Mouse (Mus musculus) frontal cortex, postnatal 25 days (tissue): Measurements from ENCODE around the gene Eci1.
A peak's percentile ranks its signal among the peaks of the same experiment; 100 is the strongest.
"Not testable (repeated sequence)": the region's sequence is repeated elsewhere in the genome, so short reads cannot be mapped to it uniquely, and the experiment has no call there.

ENCODE experiments used
- DNase-seq, 2 experiments: peaks; one replicate each; pipeline ENCODE4 v3.0.0; 2022; ENCODE audit warnings: low spot score in 2 of 2

Gene Eci1

DNA sequence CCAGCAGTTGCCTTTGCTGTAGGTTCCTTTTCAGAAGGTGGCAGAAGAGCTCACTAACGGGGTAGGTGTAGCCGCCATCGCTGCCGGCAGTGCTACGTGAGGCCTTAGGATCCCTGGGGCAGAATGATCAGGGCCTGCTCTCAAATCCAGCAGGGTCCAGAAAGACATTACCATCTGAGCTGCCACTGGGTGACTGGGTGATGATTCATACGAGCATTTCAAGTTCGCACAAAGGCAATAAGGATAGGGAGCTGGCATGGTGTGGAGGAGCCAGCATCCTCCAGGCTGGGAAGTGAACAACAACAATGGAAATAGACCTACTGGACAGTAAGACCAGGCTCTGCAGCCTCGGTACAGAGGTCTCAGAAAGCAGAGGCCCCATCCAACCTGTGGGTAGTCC is 13.9 kb downstream of the Eci1 start:
- no peak for DNase-seq

DNA sequence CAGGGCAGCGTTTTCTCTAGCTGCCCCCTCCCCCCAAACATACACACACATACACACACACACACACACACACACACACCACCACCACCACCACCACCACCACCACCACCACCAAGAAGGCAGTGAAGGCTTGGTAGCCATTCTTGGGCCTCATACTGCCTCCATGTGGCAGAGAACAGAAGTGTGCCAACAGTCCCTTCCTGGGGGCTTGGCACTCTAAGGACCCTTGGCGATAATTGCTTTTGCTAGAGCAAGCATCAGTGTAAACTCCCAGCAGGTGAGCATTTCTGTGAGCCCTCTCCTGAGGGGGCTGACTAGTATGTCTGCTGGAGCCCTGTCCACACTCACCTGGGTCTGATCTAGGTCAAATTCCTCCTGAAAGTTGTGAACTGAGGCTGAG is 14.7 kb downstream of the Eci1 start:
- DNase-seq: no peak

DNA sequence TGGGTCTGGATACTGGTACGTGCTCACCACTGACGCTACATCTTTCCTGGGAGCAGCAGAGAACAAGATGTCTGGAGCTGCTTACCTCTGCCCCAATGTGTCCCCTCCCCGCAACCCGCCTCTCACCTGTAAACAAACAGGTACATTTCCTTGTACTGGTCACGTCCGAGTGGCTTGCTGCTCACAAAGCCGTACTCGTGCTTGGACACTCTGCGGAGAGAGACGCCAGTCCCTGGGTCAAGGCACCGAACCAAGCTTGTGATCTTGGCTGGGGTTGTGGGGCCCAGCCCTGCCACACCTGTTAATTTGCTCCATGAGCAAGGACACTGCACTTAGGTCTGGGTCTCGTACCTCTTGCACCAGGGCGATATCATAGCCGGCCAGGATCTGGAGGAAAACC is 15.7 kb downstream of the Eci1 start:
- no peak for DNase-seq

DNA sequence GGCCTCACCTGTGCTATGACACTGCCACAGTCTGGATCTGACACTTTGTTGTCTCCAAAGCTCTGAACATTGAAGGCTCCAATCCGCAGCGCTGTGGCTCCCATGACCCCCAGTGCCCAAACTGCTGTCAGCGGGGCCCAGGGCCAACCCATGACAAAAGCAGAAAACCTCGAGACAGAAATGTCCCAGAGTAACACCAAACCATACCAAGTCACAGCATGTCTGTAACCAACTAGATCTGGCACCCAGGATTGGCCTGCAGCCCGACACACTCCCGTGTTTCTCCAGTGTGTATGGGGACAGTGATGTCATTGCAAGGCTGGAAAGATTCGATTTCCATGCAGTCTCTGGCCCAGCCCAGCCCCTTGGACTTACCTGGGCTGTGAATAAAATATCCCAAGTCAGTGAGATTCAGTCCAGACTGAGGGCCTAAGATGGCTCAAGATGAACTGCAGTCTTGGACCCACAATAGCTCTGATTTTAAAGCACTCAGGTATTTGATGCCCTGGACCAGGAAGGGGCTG is 16.3 kb downstream of the Eci1 start, which contains the start of gene Dnase1l2:
Gene Dnase1l2 (minus strand): TSS at position 474 of the 524 bp plus-strand sequence.
- no peak for DNase-seq

DNA sequence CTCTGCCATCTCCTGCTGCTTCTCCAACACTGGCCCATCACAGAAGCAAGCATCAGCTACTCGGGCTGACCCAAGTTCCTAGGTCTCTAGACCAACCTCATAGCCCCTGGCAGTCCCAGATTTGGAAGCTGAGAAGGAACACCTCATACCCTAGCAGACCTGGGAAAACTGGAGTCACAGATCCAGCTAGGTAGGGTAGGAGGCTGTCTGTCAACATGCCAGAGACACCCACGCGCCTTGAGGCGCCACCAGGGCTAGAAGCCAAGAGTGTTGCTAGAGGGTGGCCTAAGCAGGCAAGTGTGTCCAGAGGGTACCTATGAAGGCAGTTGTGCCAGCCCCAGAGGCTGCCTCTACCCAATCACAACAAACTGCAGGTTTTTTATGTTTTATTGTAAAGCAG is 17.0 kb downstream of the Eci1 start:
- peak in 1 of 2 experiments; percentile 40 for DNase-seq

DNA sequence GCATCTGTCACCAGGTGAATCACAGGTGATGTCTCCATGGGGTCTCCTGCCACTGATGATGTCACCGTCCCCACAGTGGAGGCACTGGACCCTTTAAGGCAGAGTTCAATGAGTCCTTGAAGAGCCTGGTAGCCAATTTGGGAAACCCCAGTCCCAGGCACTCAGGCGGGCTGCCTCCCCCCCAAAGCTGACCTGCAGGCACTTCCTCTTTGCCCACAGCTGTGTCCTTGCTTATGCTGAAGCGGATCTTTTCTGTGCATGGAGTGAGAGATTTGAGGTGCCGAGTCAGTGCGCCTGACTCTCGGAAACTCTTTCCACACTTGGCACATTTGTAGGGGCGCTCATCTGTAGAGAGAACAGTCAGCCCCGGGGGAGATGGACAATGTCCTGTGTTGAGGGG is 20.1 kb downstream of the Eci1 start:
- no peak for DNase-seq

DNA sequence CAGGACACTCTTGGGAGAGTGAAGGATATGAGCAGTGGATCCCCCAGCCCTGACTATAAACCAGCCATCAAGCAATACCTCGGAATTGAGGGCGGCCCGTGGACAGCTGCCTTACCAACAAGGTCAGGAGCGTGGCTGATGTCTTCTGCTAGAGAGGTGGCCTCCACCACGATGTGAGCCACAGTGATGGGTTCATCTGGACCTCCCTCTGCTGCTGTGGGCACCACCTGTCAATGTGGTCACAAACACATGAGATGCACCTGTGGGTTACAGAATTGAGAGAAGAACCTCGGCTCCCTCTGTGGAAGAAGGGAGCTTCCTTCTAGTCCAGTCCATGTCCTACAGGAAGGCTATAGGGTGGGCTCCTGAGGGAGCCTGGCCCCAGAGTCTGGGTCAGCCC is 23.1 kb downstream of the Eci1 start:
- DNase-seq: no peak

DNA sequence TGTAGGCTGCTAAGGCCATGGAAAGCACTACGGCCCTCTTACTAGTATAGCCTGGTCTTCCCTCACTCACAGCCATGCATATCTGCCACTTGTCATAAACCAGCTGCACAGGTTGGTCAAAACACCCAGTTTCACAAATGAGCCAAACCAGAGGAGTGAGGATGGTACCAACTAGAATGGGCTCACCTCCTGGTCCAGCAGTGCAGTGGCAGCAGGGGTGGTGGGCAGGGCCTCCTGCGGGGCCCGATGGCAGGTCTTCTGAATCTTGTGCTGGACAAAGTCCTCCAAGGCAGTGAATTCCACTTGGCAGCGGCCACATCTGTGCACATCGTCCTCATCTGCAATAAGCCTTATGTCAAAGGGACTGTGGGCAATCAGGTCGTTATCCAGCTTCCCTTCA is 24.8 kb downstream of the Eci1 start:
- DNase-seq: no peak

DNA sequence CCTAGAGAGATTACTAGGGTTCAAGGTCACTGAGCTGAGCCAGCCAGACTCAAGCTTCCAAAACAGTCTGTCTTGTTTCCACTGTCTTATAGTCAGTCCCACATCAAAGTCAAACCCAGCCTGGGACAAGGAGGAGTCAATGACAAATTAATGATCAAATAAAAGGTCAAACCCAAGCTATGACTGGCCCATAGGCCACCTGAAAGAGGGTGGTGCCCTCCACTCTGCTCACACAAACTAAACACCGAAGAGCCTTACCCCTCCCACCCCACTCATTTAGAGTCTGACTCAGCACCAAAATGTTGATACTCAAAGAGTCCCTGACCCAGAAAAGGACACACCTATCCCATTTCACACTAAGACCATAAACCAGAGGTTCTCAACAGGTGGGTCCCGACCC is 26.9 kb downstream of the Eci1 start:
- no peak for DNase-seq

DNA sequence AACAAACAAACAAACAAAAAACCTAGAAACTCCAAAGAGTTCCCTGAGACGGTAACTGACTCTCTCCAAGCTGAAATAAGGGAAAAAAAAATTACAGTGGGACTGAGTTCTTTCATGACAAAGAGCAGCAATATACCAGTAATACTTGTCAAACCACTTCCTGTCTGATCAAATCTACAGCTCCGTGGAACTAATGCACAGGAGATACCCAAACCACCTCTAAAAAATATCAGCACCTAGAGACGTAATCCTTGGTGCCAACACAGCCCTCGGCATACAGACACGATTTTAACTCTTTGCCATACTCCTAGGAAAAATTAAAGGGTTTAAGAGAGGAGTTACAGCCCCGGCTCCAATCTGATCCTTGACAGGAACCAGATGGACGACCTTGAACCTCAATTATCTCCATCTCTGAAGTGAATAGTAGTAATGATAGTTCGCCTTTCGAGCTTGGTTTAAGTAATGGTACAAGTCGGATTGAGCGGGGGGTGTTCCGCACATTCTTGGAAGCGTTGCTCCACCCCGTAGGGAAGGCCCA is 27.8 kb downstream of the Eci1 start:
- no peak for DNase-seq

DNA sequence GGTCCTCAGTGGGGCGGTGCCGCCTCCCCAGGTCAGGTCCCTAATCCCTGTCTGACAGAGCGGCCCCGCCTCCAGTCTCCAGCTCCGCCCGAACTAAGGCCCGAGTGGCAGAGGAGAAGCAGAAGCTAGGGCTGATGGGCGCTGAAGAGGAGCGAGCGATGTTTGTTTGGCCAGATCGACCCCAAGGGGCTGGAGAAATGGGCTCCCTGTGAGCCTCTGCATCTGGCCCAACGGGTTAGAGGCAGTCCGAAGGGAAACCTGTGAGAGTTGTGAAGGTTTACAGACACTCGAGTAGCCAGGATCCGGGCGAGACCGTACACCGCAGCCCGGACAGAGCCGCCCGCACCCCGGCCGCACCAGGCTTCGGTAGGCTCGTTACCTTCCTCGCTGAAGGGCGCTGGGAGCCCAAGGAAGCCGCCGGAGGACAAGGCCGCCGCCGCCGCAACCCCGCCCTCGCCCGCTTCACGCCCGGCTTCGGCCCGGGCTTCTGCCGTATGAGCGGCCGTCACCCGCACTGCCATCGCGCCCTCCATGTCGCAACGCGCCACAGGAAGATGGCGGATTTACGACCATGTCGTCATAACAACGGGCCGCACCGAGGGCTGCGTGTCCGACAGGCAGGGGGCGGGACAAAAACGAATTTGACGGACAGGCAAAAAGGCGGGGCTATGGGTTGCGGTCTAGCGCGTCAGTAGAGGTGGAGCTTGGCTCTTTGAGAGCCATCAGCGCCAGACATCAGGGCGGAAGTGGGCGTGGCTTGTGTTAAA is 28.5 kb downstream of the Eci1 start:
- DNase-seq: peak; percentile 91 to 97

DNA sequence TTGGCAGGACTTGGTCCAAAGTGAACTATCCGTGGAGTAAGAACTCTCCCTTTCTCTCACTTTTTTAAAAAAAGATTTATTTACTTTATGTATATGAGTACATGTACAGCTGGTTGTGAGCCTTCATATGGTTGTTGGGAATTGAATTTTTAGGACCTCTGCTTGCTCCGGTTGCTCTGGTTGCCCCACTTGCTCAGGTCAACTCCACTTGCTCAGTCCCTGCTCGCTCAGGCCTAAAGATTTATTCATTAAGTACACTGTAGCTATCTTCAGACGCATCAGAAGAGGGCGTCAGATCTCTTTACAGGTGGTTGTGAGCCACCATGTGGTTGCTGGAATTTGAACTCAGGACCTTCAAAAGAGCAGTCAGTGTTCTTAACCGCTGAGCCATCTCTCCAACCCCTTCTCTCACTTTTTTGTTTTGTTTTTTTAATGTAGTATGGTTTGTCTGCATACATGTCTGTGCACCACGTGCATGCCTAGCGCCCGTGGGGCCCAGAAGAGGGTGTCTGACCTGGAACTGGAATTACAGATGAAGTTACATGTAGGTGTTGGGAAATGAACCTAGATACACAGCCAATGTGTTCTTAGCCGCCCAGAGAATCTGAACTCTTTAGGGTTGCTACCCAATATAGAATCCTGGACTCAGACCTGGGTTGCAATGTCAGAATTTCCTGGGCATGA is 29.2 kb downstream of the Eci1 start:
- DNase-seq: not testable (repeated sequence)

DNA sequence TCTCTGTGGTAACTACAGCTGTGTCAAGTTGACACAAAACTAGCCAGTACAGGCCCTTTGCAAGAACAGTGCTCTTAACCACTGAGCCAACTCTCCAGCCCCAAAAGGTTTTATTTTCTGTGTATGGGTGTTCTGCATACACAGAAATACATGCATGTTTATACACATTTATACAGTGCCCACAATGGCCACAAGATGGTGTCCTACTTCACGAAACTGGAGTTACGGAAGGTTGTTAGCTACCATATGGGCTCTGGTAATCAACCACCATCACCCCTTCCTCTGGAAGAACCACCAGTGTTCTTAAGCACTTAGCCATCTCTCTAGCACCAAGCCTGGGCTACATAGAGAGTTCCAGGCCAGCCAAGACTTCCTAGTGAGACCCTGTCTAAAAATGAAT is 35.1 kb downstream of the Eci1 start:
- no peak for DNase-seq

DNA sequence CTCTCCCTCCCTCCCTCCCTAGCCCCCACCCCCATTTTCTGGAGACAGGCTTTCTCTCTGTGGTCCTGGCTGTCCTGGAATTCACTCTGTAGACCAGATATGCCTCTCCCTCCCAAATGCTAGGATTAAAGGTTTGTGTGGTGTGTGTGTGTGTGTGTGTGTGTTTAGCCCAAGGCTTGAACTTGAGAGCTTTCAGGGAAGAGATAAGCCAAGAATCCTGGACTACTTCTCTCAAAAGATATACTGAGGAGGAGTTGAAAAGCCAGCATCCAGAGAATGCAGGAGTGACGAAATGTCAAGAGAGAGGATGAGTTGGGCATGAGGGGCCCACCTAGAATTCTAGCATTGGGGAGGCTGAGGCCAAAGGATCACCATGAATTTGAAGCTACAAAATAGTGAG is 36.5 kb downstream of the Eci1 start:
- no peak for DNase-seq

DNA sequence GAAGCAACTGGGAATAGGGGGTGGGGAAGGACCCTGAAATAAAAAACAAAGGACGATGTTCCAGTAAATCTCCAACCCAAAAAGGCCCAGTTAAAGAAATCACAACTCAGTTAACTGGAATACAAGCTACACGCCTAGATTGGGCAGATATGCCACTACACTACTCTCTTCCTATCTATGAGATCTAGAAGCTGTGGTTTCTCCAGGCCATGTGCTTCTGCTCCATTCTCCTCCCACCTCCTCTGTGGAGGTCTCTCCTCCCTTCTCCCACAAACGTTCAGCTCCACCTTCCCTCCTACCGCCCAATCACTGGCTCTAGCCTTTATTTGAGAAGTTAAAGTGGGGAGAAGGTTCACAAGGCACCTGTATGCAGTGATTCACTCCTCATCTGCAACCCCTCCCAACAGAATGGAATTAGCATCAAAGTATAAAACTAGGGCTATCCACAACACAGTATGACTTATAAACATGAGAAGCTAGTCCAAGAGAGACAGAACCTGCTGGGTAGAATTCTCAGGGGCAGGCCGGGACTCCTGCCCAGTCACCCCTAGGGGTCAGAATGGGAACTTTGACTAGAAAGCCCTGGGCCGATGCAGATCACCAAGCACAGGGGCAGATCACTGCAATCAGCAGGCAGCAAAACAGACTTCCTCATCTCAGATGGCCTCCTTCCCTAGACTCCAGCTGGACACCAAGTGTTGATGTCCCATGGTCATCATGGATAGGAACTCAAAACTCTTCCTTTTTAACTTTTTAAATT is 37.1 kb downstream of the Eci1 start:
- DNase-seq: no peak

DNA sequence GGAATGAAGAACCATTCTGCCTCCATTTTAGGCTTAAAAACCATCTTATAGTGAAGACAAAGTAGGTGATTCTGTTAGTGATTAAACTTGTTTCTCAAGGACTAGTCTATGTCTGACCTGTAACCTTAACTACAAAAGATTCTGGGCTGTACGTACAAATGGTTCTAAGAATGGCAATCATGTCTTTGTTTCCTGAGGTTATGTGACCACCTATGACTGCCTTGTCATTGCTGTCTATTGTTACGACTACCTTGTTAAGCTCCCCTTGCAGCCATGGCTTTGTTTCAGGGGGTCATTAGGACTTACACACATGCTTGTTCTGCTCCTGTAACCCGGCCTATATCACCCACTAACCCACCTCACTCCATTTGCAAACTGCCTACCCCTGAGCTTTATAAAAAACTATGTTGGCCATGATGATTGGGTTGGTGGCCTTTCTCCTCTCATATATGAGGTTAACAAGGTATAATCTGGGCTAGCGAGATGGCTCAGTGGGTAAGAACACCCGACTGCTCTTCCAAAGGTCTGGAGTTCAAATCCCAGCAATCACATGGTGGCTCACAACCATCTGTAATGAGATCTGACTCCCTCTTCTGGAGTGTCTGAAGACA is 42.3 kb downstream of the Eci1 start:
- no peak for DNase-seq

DNA sequence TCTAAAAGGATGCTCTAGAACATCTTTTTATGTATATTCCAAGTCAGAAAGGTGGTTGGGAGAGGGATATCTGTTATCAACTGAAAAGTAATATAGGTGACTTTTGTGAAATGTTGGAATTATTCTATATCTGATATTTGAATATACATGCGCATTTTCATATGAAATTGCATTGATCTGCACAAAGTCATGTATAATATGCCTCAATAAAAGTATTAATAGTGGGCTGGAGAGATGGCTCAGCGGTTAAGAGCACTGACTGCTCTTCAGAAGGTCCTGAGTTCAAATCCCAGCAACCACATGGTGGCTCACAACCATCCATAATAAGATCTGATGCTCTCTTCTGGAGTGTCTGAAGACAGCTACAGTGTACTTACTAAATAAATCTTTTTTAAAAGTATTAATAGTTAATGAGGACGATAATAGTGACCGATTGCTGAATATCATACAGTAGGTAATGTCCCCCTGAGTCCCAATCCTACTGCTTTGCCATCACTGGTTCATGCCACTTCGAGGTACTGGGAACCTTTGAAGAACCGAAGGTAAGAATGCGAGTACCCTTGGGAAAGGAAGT is 43.0 kb downstream of the Eci1 start:
- no peak for DNase-seq

DNA sequence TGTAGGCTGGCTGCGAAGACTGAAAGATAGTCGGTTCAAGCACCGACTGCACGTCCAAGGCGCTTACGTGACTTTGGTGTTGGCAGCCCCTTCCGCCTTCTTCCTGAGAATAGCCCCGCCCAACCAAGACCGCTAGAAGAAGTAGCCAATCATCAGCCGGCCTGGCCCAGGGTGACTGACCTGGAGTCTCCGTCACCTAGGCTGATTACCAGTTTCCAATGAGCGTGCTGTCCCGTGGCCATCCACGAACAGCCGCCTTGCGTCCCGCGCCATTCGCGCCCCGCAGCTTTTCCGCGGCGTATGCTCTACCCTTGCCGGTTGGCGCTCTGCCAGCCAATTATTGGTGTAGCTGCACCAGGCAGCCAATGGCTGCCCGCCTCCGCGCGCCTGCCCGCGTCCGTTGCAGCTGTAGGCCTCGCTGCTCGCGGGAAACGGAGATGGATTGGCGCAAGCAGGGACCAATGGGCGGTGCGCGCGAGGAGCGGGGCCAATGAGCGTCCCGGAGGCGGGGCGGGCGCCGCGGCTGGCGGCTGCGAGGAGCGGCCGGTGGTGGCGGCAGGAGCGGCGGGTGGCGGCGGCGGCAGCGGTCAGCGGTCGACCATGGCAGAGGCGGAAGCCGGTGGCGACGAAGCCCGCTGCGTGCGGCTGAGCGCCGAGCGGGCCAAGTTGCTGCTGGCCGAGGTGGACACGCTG is 43.6 kb downstream of the Eci1 start, which contains the start of the genes E4f1 and Pgp:
Gene E4f1 (minus strand): TSS at position 404 of the 693 bp plus-strand sequence.
Gene Pgp (plus strand): TSS at position 483 of the 693 bp plus-strand sequence.
- peak; percentile 99 for DNase-seq

DNA sequence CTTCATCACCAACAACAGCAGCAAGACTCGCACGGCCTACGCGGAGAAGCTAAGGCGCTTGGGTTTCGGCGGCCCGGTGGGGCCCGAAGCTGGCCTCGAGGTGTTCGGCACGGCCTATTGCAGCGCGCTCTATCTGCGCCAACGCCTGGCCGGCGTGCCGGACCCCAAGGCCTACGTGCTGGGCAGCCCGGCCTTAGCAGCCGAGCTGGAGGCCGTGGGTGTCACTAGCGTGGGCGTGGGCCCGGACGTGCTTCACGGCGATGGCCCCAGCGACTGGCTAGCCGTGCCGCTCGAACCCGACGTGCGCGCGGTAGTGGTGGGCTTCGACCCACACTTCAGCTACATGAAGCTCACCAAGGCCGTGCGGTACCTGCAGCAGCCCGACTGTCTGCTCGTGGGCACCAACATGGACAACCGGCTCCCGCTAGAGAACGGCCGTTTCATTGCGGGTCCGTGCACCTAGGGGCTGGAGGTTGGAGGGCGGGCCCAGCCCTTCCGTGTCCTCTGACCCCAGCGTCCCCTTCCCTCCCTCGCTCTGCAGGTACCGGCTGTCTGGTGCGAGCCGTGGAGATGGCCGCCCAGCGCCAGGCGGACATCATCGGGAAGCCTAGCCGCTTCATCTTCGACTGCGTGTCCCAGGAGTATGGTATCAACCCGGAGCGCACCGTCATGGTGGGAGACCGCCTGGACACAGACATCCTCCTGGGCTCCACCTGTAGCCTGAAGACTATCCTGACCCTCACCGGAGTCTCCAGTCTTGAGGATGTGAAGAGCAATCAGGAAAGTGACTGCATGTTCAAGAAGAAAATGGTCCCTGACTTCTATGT is 44.5 kb downstream of the Eci1 start:
- peak in 1 of 2 experiments; percentile 44 for DNase-seq

DNA sequence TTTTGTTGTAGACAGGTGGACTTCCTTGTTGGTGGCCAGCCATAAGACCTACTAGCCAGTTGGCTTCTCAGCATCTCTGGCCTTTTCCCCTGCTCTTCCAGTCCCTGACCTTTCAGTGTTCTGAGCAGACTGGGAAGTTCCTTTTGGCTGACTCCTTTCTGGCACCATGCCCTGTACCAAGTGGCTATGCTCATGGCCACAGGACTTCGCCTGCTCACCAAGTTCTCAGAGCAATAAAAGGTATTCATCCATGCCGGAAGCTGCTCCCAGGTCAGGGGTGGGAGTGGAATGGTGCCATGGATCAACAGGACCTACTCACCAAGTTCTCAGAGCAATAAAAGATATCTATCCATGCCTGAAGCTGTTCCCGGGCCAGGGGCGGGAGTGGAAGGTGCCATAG is 46.1 kb downstream of the Eci1 start:
- no peak for DNase-seq
